Mouse (Mus musculus) B cell, adult 67 days (primary cell): Measurements from ENCODE around the gene Hdhd3. TPM values are rescaled to one million over a fixed set of nuclear protein-coding genes. Genes with fewer than 3 reads are reported as not detected.

Experiments used
- total RNA-seq, 2 experiments: library from RNA; stranded (reverse); gene quantifications; 4 replicates each; pipeline ENCODE4 v1.2.4; 2023

Hdhd3 gene
- 1 to 10 TPM; 1.5 to 1.7 TPM for total RNA-seq

DNA sequence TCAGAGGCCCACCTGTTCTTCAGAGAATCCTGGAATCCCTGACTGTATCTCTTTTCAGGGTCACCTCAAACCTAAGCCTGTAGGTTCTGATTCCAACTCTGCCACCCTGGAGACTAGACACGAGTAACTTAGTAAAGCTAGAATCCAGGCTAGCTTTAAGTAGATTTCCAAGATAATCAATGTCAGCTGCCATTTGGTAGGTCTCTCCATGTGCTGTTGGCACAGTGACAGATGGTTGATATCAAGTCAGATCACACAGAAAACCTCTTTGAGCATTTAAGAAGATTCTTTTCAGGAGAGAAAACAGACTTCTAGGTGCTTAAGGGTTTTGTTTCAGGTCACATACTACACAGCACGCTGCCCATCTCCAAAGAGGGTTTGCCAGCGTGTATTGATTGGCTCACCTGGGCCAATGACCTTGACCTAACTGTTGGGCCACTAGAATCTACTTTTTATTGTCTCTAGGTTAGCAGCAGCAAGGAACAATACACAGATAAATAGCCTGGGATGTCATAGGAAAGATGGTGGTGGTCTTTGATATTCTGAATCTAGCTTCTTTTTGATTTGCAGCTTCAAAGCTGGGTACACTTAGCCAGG is at the start of gene Hdhd3:
Gene Hdhd3 (minus strand): TSS at position 94 of the 597 bp plus-strand sequence.

GRCm38 (mm10) chr4:62524651-62525488 is 21.6 kb upstream of the Hdhd3 start, which contains the start of the genes Pole3 and 4933430I17Rik:
TSS of gene Pole3 (minus strand) at chr4:62525068.
TSS of gene 4933430I17Rik (plus strand) at chr4:62525369.

DNA sequence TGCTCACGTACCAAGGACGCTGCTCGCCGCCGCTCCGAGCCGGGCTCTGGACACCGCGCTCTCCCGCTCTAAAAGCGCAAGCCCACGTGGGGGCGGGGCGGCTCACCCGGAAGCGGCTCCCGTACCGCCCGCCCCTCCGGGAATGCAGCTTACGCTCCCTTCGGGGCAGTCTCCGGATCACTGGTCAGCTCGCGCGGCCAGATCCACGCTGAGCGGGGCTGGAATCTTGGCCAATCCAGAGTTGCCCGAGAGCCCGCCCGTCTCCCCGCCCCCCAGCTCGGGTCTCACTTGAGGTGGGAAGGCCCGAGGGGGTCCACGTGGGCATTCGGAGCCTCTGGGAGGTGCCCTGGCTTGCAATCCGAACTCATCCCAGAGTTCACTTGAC is 16.6 kb upstream of the Hdhd3 start, which contains the start of gene Alad:
Gene Alad (minus strand): TSS at position 70 of the 385 bp plus-strand sequence.

GRCm38 (mm10) chr4:62479937-62480708 is 23.1 kb downstream of the Hdhd3 start, which contains the start of gene Bspry:
TSS of gene Bspry (plus strand) at chr4:62480053.

GRCm38 (mm10) chr4:62470598-62471051 is 32.6 kb downstream of the Hdhd3 start, which contains the start of gene Wdr31:
TSS of gene Wdr31 (minus strand) at chr4:62470896.

Other genes with a start within 250 kb of the Hdhd3 start
- 1 to 10 TPM; 5.8 to 6.2 TPM for gene Slc31a2, start 240.9 kb downstream of the Hdhd3 start, total RNA-seq
- 100 to 1,000 TPM; 102 to 118 TPM for gene Fkbp15, start 142.9 kb downstream of the Hdhd3 start, total RNA-seq
- 10 to 100 TPM in 1 of 2 experiments, 1 to 10 TPM in 1; 9.8 to 11.0 TPM for gene Slc31a1, start 142.7 kb downstream of the Hdhd3 start, total RNA-seq
- 10 to 100 TPM; 60.6 to 61.7 TPM for gene Cdc26, start 94.8 kb downstream of the Hdhd3 start, total RNA-seq
- gene Prpf4, start 94.7 kb downstream of the Hdhd3 start, total RNA-seq = 10 to 100 TPM; 27.2 to 27.4 TPM
- not detected for gene Rnf183, start 68.2 kb downstream of the Hdhd3 start, total RNA-seq
- gene Wdr31, start 32.6 kb downstream of the Hdhd3 start, total RNA-seq = not detected
- gene Bspry, start 23.4 kb downstream of the Hdhd3 start, total RNA-seq = 10 to 100 TPM in 1 of 2 experiments, 1 to 10 TPM in 1; 9.4 to 11.9 TPM
- gene Alad, start 16.5 kb upstream of the Hdhd3 start, total RNA-seq = 10 to 100 TPM; 19.8 to 20.6 TPM
- 10 to 100 TPM; 20.7 to 27.0 TPM for gene Pole3, start 21.6 kb upstream of the Hdhd3 start, total RNA-seq
- gene 4933430I17Rik, start 21.9 kb upstream of the Hdhd3 start, total RNA-seq = under 1 TPM; 0.30 to 0.81 TPM
- gene Rgs3, start 56.4 kb upstream of the Hdhd3 start, total RNA-seq = 10 to 100 TPM; 31.9 to 33.9 TPM